Mouse (Mus musculus): ENCODE results near the gene Pld3. TPM values are rescaled to one million over a fixed set of nuclear protein-coding genes. Genes with fewer than 3 reads are reported as not detected.

Gene Pld3
- total RNA-seq (2014; fragmentation: Nextera tagmentation) (9.4 and 9.8 TPM in 2 replicates), total RNA-seq (2017) (2.4 and 7.8 TPM in 2 replicates)

DNA sequence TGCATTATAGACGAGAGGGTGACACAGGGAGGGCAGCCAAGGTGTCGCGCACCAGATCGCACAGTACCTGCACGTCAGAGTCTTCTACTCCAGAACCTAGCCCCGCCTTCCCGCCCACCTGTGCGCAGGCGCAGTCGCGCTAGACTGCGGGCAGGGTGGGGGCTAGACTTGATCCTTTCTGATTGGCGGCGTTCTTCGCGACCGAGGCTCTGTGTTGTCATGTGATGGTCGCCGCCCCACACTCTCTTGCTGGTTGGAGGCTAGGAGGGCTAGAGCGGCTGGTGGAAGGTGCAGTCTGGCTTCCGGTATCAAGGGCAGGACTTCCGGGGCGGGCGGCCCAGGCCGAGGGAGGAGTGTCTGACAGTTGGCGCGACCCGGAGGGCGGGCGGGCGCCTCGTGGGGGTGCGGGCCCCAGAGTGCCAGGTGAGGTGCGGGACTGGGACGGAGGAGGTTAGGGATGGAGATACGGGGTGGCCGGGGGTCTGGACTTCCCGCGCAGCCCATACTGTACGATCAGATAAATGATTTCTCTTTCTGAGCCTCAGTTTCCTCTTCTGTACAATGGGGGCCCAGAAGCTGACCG is at the start of gene Pld3, which contains the start of gene 2310022A10Rik:
Gene Pld3 (minus strand): TSS at position 288 of the 583 bp plus-strand sequence.
Gene 2310022A10Rik (plus strand): TSS at position 303 of the 583 bp plus-strand sequence.
- ATAC-seq (replicated peaks; ENCODE audit: low FRiP score, low TSS enrichment, poor library complexity, severe bottlenecking), result peak; percentile 100

DNA sequence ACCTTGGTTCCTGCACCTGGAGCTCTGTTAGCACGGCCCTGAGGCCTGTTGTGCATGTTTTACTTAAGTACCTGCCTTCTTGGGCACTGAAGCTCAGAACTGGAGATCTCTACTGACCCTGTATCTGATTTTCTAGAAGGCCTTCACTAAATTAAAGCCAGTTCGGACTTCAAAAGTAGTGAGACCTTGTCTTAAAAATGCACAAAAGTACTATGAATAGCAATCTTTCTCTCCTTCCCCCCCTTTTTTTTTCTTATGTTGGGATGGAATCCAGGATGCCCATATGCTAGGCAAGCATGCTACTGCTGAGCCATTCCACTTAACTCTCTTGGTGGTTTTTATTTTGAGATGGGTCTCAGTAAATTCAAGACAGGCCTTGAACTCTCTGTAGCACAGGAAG is 49.1 kb upstream of the Pld3 start:
- no peak for ATAC-seq (replicated peaks; ENCODE audit: low FRiP score, low TSS enrichment, poor library complexity, severe bottlenecking)

DNA sequence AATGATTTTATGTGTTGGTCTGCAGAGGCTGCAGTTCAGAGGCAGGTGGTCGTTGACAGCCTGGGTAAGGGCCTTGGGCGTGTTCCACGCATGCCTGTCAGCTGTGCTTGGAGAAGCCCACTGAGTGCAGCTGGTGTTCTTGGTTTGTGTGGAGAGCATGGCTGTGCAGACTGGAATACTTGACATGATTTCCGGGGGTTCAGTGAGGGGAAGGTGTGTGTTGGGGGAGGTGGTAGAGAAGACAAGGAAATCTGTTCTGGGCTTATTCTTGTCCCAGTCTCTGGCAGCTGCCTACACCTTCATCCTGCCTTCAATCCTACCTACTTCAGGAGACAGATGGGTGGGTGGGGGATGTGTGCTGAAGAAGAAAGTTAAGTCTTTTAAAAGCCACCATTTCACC is 48.6 kb upstream of the Pld3 start:
- no peak for ATAC-seq (replicated peaks; ENCODE audit: low FRiP score, low TSS enrichment, poor library complexity, severe bottlenecking)

DNA sequence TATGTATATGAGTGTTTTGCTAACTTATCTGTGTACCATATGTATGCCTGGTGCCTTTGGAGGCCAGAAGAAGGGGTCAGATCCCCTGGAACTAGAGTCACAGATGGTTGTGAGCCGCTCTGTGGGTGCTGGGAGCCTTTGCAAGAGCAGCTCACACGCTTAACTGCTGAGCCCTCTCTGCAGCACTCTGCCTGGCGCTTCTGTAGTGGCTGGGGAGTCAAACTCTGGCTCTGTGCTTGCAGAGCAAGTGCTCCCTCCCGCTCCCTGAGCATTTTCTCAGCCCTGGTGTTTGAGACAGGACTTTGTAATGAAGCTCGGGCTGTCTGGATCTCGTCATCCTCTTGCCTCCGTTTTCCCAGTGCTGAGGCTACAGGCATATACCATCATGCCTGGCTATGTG is 45.0 kb upstream of the Pld3 start:
- ATAC-seq (replicated peaks; ENCODE audit: low FRiP score, low TSS enrichment, poor library complexity, severe bottlenecking), result no peak

DNA sequence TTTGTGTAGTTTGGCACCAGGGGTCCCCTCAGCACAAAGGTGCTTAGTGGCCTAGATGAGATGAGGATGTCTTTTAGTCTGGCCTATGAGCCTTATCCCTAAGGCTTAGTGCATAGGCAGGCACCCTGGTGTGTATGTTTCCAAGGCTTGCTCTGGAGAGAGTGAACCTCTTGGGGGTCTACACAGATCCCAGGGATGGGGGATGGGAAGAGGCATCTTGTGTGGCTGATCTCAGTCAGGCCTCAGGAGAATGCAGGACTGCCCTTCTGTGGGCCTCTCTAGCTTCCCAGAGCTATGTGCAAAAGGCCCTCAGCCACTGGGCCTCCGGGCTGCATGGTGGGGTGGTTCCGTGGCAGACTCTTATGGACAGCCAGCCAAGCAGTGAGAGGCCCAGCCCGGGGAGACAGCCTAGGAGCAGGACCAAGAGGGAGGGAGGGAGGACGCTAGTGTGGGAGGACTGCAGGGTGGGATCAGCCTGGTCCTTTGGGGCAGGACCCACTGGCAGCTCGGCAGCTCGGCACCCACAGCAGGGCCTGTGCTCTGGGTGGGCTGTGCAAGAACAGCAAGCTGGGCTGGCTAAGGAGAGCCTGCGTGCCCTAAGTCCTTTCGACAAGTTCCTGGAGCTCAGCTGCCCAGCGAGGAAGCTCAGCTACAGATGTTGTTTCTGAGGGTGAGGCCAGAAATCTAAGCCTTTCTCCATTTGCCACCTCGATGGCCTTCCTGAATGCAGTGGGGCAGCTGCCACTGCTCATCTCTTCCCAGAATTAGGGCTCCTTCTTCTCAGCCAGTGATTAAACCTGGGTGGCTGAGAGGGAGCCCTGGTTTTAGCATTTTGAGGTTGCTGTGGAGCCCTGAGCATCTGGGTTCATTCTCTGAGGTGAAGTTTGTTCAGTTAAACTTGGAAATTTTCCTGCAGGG is 43.8 kb upstream of the Pld3 start:
- no peak for ATAC-seq (replicated peaks; ENCODE audit: low FRiP score, low TSS enrichment, poor library complexity, severe bottlenecking)

DNA sequence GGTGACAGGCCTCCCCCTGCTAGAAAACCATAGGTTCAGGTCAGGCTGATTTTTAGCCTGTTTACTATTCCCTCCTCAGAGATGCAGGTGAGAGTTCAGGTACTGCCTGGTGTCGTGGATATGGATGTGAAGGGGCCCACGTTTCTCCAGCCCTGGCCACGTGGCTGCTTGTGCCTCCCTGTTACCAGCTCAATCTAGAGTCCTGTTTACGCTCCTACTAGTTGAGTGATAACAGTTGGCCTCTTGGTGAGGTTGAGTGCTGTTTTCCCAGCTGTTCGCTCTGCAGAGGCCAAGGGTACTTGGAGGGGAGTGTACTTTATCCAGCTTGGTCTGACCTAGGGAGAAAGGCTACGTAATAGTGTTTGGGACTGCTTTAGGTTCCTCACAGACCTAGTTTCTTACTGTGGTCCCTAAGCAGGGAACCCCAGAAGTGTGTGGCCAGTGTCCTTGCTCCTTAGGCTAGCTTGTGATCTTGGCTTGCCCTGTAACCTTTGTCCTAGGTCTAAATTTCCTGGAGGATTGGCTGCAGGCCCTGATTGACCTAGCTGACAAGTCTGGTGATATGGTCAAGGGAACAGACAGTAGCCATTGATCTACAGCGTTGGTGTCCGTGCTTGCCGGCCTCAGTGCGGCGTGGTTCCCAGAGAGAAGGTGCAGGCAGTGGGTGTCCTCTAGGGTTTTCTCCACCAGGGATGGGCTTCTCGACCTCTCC is 40.1 kb upstream of the Pld3 start:
- no peak for ATAC-seq (replicated peaks; ENCODE audit: low FRiP score, low TSS enrichment, poor library complexity, severe bottlenecking)

DNA sequence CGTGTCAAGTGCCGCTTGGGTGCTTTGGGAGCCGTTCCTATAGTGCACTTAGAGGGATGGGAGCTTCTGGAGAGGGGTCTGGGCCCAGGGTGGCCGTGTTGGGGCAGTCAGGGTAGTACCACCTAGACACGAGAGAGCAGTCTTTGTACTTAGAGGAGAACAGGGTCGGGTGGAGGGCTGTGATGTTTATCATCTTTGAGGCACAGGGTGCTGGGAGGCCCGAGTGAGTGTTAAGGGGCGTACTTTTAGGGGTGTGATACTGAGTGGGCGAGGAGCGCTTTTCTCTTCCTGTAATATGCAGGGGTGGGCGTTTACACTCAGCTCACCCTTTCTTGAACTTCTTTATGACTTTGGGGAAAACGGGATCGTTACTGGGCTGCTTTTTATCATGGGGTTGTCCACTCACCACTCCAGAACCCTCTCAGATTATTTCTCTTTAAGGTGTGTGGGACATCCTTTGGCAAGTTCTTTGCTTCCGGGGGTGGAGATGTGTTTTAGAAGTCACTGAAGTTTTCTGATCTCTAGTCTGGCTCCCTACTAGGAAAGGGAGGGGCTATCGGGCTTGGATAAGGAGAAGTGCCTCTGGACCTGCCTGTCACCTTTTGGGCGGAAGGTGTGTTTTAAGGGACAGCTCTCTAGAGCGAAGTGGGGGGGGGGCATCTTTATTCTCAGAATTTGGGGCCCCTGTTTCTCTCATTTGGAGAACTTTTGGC is 39.4 kb upstream of the Pld3 start:
- peak; percentile 55 for ATAC-seq (replicated peaks; ENCODE audit: low FRiP score, low TSS enrichment, poor library complexity, severe bottlenecking)

DNA sequence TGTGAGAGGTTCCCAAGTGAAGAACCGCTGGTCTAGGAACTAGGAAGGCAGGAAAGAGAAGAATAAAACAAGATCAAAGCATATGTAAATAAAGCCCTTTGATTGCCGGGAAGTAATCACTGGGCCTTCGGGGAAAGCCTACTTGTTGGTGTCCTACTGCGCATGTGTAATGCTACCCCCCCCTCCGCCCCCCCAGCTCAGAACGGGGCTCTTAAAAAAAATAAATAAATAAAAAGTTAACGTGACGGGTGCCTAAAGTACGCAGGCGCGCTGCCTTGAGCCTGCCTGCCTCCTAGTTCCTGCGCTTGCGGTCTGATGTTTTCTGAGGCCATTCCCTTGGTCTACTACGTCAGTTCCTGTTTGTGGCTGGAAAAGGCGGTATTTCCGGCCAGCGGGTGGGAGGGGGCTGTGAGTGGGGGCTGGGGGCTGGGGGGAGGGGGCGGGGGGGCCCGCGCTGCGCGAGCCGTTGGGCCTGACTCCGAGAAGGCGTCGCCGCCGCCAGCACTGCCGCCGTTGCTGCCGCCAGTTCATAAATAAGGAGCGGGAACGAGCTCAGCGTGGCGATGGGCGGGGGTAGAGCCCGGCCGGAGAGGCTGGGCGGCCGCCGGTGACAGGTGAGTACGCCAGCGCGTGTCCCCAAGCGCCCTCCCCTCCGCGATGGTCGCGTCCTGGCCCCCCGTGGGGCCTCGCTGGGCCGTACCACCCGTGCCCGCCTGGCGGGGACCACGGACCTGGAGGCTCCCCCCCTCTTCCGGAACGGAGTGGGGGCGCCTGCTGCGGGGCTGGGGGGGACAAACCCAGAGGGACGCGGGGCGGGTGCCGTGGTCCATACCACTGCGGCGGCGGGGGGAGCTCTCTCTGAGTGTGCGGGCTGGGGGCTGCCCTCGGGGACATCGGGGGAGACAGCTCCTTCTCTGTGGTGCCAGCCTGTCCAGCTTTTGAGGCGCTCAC is 38.5 kb upstream of the Pld3 start, which contains the start of gene Akt2:
Gene Akt2 (plus strand): TSS at position 287 of the 951 bp plus-strand sequence.
- peak; percentile 79 for ATAC-seq (replicated peaks; ENCODE audit: low FRiP score, low TSS enrichment, poor library complexity, severe bottlenecking)

DNA sequence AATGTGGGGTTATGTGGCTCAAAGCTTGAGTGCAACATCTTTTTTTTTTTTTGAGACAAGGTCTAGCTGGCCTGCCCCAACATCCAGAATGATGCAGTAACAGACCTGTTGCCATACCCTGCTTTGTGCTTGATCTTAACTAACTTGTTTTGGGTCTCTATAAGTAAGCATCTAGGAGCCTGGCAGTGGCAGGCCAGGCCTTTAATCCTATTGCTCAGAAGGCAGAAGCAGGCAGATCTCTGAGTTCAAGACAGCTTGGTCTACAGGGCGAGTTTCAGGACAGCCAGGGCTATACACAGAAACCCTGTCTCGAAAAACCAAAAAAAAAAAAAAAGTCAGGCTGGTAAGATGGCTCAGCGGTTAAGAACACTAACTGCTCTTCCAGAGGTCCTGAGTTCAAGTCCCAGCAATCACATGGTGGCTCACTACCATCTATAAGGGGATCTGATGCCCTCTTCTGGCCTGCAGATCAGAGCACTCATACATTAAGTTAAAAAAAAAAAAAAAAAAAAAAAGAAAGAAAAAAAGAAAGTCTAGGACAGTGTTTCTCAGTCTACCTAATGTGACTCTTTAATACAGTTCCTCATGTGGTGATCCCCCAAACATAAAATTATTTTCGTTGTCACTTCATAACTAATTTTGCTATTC is 37.7 kb upstream of the Pld3 start:
- no peak for ATAC-seq (replicated peaks; ENCODE audit: low FRiP score, low TSS enrichment, poor library complexity, severe bottlenecking)

DNA sequence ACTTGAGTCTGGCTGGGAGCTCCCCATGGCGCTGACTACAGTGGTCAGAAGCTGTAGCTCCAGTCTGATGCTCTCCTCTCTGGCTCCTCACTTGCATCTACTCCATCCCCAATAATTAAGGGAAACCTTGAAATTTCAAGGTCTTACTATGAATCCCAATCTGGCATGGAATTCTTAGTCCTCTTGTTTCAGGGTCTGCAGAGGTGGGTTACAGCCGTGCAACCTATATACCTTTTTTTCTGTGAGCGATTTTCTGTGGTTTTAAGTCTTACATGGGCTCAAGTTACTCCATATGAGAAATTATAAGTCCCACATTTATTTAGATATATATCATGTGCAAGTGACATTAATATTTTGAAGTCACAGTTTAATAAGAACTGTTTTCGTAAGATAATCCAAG is 37.1 kb upstream of the Pld3 start:
- ATAC-seq (replicated peaks; ENCODE audit: low FRiP score, low TSS enrichment, poor library complexity, severe bottlenecking), result no peak

DNA sequence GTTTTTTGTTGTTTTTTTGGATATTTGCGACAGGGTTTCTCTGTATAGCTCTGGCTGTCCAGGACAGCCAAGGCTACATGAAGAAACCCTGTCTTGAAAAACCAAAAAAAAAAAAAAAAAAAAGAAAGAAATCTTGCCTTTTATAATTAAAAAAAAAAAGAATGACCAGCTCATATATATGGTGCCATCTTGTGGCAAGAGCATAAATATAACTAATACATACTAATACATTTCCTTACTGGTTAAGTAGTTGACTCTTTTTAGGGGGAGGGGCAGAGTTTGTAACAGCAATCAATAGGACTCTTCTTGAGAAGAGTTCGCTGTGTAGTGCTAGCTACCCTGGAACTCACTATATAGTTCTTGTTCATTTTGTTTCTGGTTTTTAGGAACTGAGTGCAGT is 34.7 kb upstream of the Pld3 start:
- no peak for ATAC-seq (replicated peaks; ENCODE audit: low FRiP score, low TSS enrichment, poor library complexity, severe bottlenecking)

DNA sequence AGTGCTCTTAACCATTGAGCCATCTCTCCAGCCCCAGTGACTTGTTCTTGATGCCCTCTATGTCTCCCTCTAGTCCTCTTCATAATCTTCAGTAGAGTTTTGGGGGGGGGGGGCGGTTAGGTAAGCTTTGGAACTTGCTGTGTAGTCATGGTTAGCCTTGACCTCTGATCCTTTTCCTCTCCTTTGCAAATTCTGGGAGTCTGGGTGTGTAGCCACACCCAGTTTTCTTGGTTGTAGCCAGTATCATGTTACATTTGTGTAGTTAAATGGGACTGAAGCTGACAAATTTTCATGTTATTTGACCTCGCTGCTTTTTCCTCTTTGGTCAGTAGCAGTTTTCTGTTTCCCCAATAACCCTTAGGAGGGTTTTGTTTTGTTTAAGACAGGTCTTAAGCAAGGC is 33.8 kb upstream of the Pld3 start:
- ATAC-seq (replicated peaks; ENCODE audit: low FRiP score, low TSS enrichment, poor library complexity, severe bottlenecking), result no peak

DNA sequence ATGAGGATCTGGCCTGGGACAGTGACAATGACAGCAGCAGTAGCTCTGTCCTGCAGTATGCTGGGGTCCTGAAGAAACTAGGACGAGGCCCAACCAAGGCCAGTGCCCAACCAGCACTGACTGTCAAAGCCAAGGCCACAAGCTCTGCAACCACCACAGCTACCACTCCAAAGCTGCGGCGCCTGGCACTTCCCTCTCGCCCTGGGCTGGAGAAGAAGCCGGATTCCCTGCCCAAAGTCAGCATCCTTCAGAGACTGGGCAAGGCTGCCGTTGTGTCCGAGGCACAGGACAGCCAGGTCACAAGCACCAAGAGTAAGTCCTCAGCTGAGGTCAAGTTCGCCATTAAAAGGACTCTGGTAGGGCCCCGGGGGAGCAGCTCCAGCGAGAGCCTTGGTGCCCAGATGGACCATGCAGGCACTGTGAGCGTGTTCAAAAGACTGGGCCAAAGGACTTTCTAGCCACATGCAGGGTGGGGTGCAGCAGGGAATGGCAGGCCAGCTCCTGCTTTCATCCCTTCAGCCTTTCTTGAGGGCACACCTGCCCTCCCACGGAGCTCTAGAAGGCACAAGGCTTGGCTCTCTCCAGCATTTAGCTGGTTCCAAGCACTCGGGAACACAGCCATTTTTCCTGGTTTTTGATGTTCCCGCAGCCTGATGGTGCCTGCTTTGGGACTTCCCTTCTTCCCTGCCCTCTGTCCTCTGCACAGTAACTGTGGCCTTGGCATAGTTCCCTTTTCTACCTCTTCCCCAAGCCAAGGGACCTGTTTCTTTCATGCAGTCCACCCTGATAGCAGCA is 27.6 kb upstream of the Pld3 start:
- no peak for ATAC-seq (replicated peaks; ENCODE audit: low FRiP score, low TSS enrichment, poor library complexity, severe bottlenecking)

DNA sequence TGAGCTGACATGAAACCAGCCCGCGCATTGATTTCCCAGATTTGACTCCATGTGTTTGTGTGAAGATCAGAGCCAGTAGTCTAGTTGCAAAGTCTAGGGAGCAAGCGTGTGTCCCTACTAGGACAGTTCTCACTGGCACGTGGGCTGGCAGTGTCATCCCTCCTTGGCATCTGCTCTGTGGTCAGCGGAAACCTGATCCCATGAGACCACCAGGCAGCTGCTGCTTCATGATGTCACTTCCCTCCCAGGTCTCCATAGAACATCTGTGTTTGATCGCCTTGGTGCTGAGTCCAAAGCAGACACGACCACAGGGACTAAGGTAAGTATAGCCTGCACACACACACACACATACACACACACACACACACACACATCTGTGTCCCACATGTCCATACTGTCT is 25.4 kb upstream of the Pld3 start:
- ATAC-seq (replicated peaks; ENCODE audit: low FRiP score, low TSS enrichment, poor library complexity, severe bottlenecking), result no peak

DNA sequence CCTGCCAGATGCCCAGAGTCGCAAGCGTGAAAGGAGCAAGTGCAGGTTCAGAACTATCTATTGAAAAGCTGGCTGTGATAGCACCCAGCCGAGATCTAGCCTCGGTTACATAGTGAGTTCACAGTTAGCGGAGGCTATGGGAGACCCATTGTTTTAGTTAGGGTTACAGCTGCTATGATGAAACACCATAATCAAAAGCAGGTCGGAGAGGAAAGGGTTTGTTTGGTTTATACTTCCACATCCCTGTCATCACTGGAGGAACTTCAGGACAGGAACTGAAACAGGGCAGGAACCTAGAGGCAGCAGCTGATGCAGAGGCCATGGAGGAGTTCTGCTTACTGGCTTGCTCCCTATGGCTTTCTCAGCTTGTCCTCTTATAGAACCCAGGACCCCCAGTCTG is 24.6 kb upstream of the Pld3 start:
- no peak for ATAC-seq (replicated peaks; ENCODE audit: low FRiP score, low TSS enrichment, poor library complexity, severe bottlenecking)

DNA sequence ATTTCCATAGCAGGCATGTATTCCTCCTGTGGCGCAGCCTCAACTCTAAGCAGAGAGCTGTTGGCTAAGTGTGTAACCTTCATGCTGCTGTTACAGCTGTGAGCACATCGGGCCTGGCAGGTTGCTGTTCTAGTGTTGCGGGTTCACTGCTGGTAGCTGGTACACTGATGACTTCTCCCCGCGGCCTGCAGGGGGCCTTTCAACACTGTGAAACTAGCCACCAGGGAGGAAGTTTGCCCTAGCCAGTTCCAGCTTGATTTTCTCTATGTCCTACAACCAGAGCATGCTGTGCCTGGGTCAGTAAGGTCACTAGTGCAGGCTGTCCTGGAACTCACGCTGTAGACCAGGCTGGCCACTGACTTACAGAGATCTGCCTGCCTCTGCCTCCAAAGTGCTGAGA is 23.9 kb upstream of the Pld3 start:
- ATAC-seq (replicated peaks; ENCODE audit: low FRiP score, low TSS enrichment, poor library complexity, severe bottlenecking), result peak; percentile 72; the same call in 1 of the 2 replicates

Measured in megakaryocyte-erythroid progenitor cell, adult 5-6 weeks (primary cell).